Mouse (Mus musculus) B cell, adult 62 days (primary cell): Measurements from ENCODE around the gene Pqlc2. TPM values are rescaled to one million over a fixed set of nuclear protein-coding genes. Genes with fewer than 3 reads are reported as not detected.

Experiments used
- total RNA-seq: library from RNA; stranded (reverse); gene quantifications from 4 replicates; pipeline ENCODE4 v1.2.4, GENCODE M21; 2023

Gene Pqlc2
- total RNA-seq, result 26.5 to 30.3 TPM (median 29.3 TPM) in 4 replicates

GRCm38 (mm10) chr4:139310171-139310898 lies at the start of gene Pqlc2, which contains the start of gene Akr7a5:
Pqlc2 (minus strand) TSS chr4:139310708.
Akr7a5 (plus strand) TSS chr4:139310744.

DNA sequence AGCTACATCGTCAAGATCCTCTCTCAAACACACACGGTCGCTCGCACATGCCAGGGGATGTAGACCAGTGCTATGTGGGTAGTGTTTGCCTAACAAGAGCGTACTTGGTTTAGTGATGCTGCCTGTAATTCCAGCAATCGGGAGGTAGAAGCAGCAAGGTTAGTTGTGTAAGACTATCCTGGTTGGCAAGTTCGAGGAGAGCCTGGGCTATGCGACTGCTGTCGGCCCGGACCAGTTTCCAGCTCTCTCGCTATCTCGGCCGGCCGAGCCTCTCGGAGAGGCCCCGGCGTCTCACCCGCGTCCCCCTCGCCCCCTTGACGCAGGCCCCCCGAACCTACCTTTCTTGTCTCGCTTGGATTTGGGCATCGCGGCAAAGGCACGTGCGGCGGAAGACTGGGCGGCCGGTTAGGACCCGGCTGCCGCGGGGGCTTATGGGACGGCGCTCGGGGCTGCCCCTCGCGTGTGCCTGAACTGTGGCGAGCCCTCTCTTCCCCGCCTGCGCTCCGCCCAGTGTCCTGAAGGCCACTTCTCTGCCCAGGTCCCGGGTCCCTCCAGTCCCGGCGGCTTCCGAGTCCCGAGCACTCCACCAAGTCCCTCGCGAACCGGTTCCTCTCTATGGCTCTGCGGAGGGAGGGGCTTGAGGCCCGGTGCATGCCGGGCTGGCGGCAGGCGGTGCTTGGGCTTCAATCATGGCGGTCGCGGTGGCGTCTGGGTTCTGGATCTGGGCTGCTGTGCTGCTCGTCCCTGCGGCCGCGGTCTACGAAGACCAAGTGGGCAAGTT lies 41.6 kb upstream of the Pqlc2 start, which contains the start of the genes Mrto4, Emc1 and Ubr4:
TSS of gene Mrto4 (minus strand) at position 646 of the 781 bp plus-strand sequence.
TSS of gene Emc1 (plus strand) at position 657 of the 781 bp plus-strand sequence.
TSS of gene Ubr4 (plus strand) at position 679 of the 781 bp plus-strand sequence.

Other genes starting within 250 kb of the Pqlc2 start
- not detected in 4 replicates for gene Htr6, start 235.1 kb downstream of the Pqlc2 start, total RNA-seq
- gene Nbl1, start 217.7 kb downstream of the Pqlc2 start, total RNA-seq, result 1.2 to 1.9 TPM (median 1.5 TPM) in 4 replicates
- gene Minos1, start 179.6 kb downstream of the Pqlc2 start, total RNA-seq, result 94.7 to 117 TPM (median 103 TPM) in 4 replicates
- gene Capzb, start 117.8 kb downstream of the Pqlc2 start, total RNA-seq, result 406 to 442 TPM (median 411 TPM) in 4 replicates
- 21.7 to 26.6 TPM (median 23.0 TPM) in 4 replicates for gene Akr7a5, start within 50 bp of the Pqlc2 start, total RNA-seq
- gene Mrto4, start 41.9 kb upstream of the Pqlc2 start, total RNA-seq, result 94.1 to 118 TPM (median 111 TPM) in 4 replicates
- 34.6 to 39.4 TPM (median 36.6 TPM) in 4 replicates for gene Emc1, start 41.9 kb upstream of the Pqlc2 start, total RNA-seq
- gene Ubr4, start 41.9 kb upstream of the Pqlc2 start, total RNA-seq, result 194 to 224 TPM (median 205 TPM) in 4 replicates
- 2.4 to 2.8 TPM (median 2.5 TPM) in 4 replicates for gene Iffo2, start 219.8 kb upstream of the Pqlc2 start, total RNA-seq